Mouse (Mus musculus): Measurements from ENCODE around the gene Fbrsl1.

The Fbrsl1 gene

DNA sequence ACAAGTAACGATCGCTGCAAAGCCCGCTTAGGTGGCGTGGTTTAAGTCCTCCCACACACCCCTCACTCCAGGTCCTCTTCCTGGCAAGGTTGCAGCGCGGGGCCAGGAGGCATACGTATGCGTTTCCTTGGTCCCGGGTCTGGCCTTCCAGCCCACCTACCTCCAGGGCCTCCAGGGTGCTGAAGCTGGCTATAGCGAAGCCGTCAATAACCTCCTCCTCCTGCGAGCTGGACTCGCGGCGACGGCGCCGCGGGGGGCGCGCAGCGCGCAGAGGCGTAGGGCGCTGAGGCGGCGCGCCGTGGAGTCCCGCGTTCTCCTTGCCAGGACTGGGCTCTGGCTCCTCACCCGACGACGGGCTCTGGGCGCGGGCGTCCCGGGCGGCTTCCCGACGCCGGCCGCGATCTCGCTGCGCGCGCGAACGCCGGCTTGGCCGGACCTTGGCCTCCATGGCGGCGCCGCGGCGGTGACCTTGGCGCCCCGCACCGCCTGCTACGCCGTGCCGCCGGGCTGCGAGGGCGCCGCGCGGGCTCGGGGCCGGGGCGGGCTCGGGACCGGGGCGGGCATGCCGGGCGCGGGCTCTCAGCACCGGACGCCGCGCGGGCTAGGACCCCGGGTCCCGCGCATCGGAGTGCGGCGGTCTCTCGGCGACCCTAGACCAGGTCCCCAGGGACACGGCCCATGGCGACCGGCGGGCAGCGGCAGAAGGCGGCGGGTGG lies 425 bp downstream of the Fbrsl1 start:
- 1% methylated on average over 93 of the region's 98 CpGs for WGBS

DNA sequence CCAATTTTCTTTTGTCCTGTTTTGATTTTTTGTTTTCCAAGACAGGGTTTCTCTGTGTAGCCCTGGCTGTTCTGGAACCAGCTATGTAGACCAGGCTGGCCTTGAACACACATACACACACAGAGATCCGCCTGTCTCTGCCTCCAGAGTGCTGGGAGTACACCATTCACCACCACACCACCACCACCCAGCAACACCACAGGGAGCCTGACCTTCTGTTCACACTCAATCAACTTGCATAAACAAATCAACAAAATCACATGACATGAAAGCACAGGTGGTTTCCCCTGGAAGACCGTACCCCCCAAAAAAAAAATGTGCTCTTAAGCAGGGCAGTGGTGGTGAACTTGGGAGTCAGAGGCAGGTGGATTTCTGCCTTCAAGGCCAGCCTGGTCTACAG lies 3.8 kb downstream of the Fbrsl1 start:
- 87% methylated on average over 2 of the region's 2 CpGs for WGBS

- WGBS: 69% methylated on average over 3 of the region's 3 CpGs
Measured at GRCm38 (mm10) chr5:110442966-110443590, 5.2 kb downstream of the Fbrsl1 start.

DNA sequence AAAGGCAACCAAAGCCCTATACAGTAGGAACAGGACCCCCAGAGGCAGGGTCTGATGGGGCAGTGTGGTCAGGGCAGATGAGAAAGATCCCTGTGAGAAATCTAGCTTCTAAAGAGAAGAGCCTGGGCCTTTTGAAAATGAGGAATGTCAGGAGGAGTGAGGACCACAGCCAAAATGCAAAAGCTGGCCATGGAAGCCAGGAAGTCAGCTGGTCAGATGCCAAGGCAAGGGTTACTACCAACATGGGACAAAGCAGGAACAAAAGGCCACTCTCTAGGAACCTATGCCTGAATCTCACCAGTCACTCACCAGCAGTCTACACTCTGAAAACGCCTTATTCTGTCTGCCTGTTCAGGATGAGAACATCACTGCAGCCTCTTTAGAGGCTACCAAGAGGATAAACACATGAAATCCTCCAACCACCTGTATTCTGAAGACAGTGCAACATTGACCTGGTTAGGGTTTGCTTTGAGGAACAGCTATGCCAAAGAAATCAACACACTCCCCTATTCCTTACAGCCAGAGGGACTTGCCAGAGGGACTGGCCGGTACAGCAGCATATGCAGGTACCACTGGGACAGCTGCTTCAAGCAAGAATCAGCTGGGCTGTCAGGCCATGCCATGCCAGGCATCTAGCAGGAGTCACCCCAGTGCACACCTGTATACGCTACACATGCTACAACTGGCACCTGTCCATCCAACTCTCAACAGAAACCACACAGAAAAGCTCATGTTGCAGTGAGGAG lies 8.6 kb downstream of the Fbrsl1 start:
- 75% methylated on average over 3 of the region's 3 CpGs for WGBS

GRCm38 (mm10) chr5:110438591-110438990 lies 9.7 kb downstream of the Fbrsl1 start:
- WGBS: 71% methylated on average over 3 of the region's 3 CpGs

DNA sequence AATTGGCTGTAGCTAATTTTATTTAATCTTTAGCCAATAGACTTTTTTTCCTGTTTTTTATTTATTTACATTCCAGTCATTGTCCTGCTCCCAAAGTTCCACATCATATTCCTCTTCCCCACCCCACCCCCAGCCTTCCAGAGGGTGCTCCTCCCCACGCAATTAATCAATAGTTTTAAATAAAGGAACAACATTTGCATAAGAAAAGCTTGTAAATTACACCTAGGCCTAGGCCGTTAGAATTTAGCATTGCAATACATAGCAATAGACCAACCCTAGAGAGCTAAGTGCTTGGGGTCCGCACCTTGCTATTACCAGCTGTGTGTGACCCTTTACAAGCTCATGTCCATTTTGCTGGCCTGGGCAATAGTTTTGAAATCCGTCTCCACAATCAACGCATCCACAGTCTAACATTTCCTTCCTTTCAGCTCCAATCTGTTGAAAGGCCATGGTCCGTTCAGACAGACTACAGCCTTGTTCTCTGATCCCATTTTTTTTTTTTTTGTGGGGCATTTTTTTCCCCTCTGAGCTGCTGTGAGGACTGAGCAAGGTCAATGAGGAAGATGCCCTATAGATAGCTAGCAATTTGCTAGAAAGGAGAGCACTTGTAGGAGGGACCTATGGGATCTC lies 10.6 kb downstream of the Fbrsl1 start:
- WGBS: 51% methylated on average over 6 of the region's 6 CpGs

- 68% methylated on average over 5 of the region's 5 CpGs for WGBS
Measured at GRCm38 (mm10) chr5:110436166-110436565, 12.1 kb downstream of the Fbrsl1 start.

DNA sequence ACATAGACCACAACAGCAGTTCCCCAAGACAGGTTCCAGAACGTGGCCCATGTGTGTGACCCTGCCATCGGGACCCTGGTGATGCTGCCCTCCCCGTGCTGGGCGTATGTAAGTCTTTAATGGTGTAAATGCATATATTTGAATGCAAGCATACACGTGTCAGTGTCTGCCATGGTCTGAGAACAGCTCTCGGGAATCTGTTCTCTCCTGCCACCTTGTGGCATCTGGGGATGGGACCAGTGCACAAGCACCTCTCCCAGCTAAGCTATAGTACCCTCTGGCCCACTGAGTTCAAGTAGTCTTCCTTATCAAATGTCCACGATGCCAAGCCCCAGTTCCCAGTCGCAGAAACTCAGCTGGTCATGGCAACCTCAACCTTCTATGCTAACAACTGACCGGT lies 19.3 kb downstream of the Fbrsl1 start:
- 27% methylated on average over 9 of the region's 9 CpGs for WGBS

GRCm38 (mm10) chr5:110428290-110428689 lies 20.0 kb downstream of the Fbrsl1 start:
- 73% methylated on average over 3 of the region's 3 CpGs for WGBS

DNA sequence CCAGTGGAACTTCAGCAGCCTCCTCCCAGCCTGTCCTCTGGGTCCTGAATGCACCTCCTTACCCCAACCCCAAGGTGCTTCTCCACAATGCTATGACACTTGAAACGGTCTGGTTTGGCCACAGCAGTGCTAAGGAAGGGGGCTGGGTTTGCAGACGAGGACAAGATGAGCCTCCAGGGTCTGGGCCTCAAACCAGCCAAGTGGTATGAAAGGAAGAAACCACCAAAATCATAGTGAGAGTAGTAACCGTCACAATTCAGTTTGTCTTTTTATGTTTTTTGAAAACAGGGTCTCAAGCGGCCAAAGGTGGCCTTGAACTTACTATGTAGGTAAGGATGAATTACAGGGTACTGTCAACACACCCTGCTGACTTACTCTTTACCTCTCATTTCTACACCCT lies 23.1 kb downstream of the Fbrsl1 start:
- 88% methylated on average over 4 of the region's 4 CpGs for WGBS

GRCm38 (mm10) chr5:110424204-110424603 lies 24.1 kb downstream of the Fbrsl1 start:
- WGBS: 59% methylated on average over 5 of the region's 5 CpGs

DNA sequence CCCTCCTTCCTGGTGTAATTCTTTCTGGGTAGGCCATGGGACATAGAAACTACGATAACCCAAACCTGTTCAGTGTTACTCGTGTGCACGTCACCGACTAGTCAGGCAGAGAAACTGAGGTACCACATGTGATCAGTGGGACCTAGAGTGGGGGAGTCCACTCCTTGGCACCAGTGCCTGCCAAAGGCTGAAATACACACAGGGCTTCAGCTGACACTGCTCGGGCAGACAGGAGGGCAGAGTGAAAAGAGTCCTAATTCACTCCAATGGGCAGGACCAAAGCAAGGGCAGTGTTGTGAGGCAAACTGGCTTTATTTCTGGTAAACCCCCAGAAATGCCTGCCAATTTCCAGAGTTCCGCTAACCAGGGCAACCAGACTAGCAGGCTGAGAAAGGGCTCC lies 26.9 kb downstream of the Fbrsl1 start:
- WGBS: 72% methylated on average over 6 of the region's 6 CpGs

DNA sequence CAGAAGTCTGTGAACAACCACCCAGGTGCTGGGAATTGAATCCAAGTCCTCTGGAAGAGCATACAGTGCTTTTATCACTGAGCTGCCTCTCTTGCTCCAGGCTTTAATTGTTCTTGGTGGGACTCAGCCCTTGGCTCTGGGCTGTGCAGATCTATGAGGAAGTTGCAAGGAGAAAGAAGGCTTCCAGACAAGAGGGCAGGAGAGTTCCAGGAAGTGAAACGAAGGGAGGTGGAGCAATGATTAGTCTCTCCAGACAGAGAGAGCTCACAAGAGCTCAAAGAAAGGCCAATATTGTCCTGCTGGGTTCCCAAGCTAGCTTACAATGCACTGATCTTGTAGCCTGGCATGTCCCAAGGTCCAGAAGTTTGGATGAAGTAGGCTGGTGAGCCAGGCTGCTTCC lies 27.4 kb downstream of the Fbrsl1 start:
- 44% methylated on average over 1 of the region's 1 CpGs for WGBS

DNA sequence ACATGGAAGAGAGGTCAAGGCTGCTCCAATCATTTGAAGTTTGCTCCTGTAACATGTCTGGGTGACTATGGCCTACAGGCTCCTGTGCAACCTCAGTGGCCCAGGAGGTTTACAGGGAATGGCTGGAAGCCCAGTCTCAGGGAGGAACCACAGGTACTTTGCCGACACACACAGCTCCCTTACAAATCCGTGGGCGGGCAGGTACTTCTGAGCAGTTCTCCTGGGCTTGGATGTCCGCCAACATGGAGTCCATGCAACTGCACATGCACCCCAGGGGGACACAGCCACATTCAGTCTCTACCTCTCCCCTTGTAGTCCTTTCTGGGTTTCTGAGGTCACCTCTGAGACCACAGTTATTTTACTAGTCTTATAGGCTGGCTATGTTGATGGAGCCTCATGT lies 28.1 kb downstream of the Fbrsl1 start:
- 82% methylated on average over 4 of the region's 4 CpGs for WGBS

DNA sequence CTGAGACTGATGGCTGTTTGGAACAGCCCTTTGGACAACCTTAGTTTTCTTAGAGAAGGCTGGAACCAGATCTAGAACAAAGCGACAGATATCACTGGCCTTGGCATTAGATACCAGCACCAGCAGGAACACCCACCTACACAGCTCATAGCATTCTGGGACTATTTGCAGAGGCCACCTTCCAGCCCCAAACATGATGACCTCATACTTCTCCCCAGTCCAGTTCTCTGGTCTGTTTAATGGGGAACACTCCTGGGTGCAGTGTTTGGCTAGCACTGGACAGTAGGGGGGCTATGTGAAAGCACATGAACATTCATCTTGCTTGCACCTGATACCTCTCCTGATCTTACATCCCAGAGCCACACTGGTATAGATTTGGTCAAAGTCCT lies 29.8 kb downstream of the Fbrsl1 start:
- 57% methylated on average over 1 of the region's 1 CpGs for WGBS

GRCm38 (mm10) chr5:110417756-110418522 lies 30.4 kb downstream of the Fbrsl1 start:
- 73% methylated on average over 14 of the region's 14 CpGs for WGBS

GRCm38 (mm10) chr5:110416825-110417401 lies 31.4 kb downstream of the Fbrsl1 start:
- 32% methylated on average over 7 of the region's 7 CpGs for WGBS

- WGBS: 63% methylated on average over 13 of the region's 13 CpGs
Measured at GRCm38 (mm10) chr5:110415806-110416700, 32.2 kb downstream of the Fbrsl1 start.

DNA sequence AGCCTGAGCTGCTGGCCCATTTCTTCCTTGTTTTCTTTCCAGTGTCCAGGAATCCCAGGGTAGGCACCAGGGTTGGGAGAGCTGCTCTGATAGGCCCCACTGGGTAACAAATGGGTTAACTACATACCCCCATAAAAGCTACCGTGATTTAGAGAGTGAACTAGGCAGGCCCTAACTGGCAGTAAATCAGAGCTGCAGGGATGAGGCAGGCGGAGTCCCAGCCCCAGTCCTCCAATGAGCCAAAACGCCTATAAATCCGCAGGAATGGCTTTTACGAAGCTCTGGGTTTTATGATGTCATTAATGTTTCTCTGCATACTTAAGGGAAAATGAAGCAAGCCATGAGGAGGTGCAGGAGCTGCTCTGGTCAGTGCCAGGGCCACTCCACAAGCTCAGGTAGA lies 33.3 kb downstream of the Fbrsl1 start:
- WGBS: 81% methylated on average over 5 of the region's 5 CpGs

DNA sequence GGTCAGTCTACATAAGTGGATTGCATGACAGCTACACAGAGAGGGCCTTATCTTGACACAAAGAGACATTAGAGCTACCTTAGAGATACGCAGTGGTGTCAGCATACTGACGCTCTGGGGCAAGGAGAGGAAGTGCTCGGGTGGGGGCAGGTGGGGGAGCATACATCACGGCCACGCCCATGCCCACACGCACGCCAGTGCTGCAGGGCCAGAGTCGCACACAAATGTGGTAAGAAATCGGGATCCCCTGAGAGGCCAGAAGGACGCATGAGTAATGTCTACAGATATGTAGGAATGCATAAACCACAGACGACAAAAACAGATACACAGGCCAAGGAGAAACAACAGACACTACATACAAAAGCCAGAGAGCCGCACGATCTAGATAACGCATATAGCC lies 35.3 kb downstream of the Fbrsl1 start:
- 89% methylated on average over 14 of the region's 14 CpGs for WGBS
